Mouse (Mus musculus): ENCODE measurements around the gene Gm20388.

Gm20388 gene

DNA sequence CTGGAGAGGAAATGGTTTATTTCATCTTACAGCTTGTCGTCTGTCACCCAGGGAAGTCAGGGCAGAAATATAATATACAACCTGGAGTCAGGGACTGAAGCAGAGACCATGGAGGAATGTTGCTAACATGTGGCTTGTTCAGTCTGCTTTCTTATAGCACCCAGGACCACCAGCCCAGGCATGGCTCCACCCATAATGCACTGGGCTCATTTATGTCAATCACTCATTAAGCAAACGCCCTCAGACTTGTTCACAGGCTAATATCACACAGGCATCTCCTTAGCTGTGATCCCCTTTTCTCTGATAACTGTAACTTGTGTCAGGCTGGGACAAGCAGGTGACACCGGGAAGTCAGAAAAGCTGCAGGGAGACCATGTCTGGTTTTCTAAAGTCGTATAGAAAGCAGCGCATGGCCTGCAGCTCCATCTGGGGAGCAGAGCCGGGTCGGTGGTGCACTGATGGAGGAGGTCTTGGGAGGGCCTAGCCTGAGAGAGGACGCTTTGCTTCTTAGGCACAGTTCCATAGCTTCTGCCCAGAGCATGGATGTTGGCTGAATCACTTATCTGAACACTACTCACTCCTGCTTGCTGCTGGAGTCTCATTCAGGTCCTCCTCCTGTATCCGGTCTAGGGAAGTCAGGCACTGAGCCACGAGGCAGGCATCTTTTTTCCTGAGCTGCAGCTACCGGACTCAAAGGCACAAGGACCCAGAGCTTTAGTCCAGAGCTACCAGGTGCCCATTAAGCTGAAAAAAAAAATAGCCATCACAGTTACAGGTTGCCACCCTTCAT, 1252.5 kb downstream of the Gm20388 start:
- no peak for DNase-seq (ENCODE audit: extremely low read depth, insufficient read length, low spot score)

DNA sequence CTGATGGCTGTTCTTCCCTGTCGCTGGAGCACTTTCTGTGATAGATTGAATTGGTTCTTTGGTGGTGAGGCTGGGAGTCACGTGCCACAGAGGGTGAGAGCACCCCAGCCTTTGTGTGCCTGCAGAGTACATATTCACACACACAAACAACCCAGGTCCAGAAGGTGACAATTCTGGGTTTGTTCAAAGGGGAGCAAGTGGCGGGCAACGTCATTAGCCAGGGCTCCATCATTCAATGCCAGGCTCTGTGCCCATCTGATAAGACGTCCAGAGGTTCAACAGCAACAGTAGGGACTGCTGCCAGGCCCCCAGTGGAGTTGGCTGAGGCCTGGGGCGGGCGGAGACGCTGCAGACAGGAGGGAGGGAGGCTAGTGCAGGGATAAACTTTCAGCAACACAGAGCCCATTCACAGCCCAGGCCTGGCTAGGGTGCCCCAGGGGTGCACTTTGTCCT, 1253.4 kb downstream of the Gm20388 start:
- DNase-seq (ENCODE audit: extremely low read depth, insufficient read length, low spot score), result peak; percentile 69

DNA sequence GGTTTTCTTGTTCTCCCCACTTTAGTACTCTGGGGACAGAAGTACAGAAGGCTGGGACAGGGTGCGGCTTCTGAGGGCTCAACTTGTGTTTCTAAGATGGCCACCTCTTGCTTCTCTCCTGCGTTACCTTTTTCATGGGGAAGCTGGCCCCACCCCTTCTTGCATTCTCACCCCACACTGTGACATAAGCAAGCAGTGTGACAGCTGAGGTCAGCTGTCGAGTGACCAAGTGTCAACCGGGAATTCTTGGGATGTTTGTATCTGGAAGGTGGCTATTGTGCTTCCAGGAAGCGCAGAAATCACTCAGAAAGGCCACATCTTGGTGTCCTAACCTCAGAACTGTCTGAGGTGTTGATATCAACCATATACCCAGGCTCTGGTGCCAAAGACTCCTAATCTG, 1257.4 kb downstream of the Gm20388 start:
- no peak for DNase-seq (ENCODE audit: extremely low read depth, insufficient read length, low spot score)

GRCm38 (mm10) chr8:121170116-121170515, 1259.5 kb downstream of the Gm20388 start:
- no peak for DNase-seq (ENCODE audit: extremely low read depth, insufficient read length, low spot score)

DNA sequence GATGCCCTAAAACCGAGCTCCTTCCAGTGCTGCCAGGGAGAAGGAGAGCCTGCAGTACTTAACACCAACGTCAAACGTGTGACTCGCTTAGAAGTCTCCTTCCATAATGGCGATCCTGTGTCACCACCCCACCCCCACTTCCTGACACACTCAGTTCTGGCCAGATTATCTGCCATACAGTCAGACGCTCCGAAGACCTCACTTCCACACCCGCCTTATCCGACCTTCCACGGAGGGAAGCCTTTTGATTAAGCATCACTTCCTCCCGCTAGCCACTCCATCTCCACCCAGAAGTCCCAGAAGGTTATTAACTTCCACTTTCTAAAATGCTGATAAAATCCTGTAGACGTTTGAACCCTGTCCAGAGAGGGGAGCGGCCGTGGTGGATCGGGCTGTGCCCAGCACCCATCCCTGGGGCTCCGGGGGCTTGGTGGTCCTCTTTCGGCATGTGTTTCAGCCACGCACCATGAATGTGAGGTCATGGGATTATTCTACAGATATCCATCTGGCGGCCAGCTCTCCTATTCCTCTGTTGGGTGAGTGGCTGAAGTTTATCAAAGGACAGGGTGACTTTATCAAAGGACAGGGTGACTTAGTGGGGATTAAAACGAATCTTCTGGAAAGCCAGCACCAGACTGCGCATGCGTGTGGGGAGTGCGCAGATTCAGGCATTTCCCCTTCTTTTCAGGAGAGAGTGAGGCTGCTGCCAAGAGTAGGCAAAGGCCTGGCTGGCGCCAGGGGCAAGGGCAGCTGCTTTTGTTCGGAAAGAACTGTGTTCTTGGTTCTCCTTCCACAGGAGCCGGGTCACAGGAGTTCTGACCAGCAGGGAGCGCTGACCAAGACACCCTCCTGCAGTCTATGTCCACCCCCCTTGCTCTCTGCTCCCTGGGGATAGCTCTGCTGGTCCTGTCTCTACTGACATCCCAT, 1260.2 kb downstream of the Gm20388 start:
- no peak for DNase-seq (ENCODE audit: extremely low read depth, insufficient read length, low spot score)

DNA sequence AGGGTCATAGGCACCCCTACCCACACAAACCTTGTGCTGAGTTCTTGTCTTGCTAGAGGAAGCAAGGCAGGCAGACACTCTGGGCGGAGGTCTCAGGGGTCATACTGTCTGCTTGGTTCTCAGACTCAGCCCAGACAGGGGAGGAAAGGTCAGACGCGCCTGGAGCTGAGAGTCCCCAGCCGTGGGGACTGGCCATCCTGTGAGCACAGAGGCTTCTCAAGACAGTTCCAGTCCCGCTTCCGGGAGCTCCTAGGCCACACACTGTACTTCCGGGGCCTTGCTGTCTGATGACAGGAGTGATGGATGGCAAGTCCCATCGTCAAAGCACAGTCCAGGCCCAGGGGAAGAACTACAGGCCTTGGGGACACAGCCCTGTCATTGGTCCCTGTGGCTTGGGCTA, 1261.9 kb downstream of the Gm20388 start:
- DNase-seq (ENCODE audit: extremely low read depth, insufficient read length, low spot score), result no peak

- no peak for DNase-seq (ENCODE audit: extremely low read depth, insufficient read length, low spot score)
These were observed 1263.5 kb downstream of the Gm20388 start for GRCm38 (mm10) chr8:121174178-121174577.

DNA sequence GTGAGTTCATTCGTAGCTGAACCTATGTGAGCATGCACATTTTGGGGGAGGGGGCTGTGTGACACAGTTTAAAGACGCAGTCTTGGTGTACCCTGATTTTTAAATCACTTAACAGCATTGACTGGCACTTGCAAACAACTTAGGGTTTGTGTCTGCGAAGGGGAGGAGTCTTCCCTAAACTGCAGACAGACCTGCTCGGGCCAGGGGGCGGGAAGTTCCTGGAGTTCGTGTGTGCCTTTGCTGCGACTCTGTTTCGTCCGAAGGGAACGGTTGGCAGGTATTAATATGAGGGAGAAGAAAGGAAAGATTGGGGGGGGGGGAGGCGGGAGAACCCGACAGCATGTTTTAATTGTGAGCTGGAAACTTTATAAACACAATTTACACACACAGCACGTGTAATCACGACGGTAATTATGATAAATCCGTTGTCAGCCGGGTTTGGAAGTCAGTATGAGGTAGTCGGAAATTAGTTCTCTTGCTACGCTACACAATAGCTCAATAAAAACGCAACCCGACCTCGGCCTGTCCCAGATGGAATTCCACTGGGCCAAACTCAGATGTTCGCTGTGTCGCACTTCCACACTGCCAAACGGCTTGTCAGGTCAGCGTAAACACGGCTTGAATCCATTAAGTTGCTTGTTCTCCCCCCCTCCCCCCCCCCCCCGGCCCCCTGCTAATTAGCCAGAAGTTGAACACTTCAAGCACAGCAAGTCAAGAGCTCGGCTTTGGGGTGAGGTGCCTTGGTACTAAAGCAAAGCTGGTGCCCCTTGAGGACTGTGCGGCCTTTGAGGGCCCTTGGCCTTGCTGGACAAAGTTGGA, 1264.3 kb downstream of the Gm20388 start:
- DNase-seq (ENCODE audit: extremely low read depth, insufficient read length, low spot score), result no peak

- DNase-seq (ENCODE audit: extremely low read depth, insufficient read length, low spot score), result no peak
These were observed 1265.0 kb downstream of the Gm20388 start for GRCm38 (mm10) chr8:121175540-121176090.

- DNase-seq (ENCODE audit: extremely low read depth, insufficient read length, low spot score), result no peak
These were observed 1265.7 kb downstream of the Gm20388 start for GRCm38 (mm10) chr8:121176291-121176690.

DNA sequence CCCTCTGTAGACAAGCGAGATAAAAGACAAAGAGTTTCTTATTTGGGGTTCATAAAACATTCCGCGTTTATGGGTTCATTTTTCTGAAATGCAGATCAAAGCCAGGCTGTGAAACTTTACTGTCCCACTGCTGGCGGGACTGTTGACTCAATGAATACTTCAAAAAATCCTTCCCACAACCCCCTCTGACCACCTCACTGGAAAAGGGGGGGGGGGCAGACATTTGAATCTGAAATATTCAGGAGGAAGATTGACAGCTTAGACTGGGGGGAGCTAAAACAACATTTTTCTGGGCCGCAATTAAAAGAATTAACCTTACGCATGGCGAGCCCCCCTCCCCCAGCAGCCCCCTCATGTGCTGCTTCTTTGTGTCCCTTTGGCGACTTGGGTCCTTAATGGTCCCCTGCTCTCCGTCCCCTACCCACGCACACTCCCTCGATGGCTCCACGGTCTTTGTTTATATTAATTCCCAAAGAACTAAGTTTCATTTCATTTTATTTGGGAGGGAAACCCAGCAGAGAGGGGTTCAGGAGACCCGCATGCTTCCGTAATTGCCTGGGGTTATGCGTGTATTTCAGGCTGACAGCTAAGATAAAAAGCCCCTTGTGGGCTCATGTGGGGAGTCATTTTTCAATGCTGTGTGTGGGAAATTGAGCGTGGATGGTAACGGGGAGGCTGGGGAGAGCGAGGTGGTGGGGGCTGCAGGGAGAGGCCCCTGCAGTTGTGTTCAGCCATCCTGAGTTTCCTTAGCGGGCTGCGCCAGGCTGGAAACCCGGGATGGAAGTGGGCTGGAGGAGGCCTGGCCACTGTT, 1270.0 kb downstream of the Gm20388 start:
- DNase-seq (ENCODE audit: extremely low read depth, insufficient read length, low spot score), result no peak

DNA sequence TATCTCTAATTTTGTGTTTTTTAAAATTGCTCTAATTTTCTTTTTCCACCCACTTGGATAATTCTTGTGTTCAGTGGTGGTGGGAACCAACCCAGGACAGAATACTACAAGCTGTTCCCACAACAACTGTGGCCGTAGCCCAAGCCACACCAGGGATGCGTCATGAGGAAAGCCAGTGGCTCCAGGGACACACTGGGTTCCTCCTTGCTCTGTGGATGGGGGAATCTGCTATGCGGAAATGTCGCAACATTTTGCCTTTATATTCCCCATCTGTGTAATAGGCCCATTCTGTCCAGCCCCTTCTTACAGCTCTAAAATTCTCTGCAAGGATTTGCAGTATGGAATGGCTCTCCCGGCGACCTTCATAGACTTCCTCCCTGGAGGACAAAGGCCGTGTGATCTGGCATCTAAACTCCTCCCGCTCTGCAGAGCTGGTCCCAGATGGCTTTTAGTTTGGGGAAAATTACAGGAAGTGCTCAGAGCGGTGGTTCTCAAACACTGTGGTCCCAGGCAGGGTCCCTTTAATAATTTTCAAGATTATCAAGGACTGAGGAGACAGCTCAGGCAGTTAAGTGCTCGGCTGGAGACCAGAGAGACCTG, 1270.7 kb downstream of the Gm20388 start:
- no peak for DNase-seq (ENCODE audit: extremely low read depth, insufficient read length, low spot score)

DNA sequence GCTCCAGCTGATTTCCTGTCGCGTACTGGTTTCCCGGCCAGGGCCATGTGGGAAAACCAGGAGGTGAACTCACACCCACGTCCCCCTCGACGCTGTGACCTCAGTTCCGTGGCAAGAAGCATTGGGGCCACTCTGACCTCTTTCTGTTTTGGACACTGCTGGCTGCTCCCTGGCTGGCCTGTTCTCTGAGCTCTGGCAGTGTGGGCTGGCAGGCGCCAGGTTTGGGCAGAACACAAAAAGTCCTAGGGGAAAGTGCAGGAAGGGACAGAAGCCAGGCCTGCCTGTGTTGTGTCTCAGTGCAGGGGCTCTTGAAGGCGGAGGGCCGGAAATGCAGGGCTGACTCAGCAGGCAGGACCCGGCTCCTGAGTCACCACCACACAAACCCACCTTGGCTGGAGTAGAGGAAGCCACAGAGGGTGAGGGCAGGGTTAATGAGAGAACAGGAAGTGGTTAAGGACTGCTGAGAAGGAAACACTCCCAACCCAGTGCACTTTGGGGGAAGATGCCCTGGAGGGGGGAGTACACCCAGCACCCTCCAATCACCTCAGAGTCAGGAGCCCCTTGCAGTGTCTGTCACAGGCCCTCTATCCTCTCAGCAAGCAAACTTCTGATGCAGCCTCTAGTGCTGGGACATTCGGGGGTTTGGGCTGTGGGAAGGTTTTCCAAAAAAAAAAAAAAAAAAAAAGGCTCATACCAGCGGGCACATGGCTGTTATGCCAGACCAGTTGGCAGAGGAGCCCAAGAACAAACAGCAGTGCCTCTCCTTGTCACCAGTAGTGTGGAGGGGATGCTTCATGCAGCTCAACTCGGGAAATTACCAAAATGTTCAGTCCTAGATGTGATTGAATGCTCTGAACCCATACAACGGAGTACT, 1277.1 kb downstream of the Gm20388 start:
- DNase-seq (ENCODE audit: extremely low read depth, insufficient read length, low spot score), result peak; percentile 94

DNA sequence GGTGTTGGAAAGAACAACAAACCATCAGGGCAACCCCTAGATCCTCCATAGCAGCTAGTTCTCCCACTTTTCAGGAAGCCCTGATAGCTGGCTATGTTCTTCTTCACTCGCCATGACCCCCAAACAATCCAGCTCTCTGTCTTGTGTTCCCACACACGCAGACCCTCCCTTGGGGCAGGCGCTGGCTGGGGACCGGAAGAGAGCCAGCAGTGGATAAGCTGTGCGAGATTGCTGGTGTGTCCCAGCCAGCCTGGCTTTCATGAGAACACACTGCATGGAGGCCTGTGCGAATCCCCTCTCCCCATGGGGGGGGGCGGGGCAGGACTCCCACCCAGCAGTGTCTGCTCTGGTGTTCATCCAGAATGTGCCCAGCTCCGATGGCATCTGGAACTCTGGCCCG, 1278.4 kb downstream of the Gm20388 start:
- no peak for DNase-seq (ENCODE audit: extremely low read depth, insufficient read length, low spot score)

GRCm38 (mm10) chr8:121192451-121192850, 1281.8 kb downstream of the Gm20388 start:
- no peak for DNase-seq (ENCODE audit: extremely low read depth, insufficient read length, low spot score)

DNA sequence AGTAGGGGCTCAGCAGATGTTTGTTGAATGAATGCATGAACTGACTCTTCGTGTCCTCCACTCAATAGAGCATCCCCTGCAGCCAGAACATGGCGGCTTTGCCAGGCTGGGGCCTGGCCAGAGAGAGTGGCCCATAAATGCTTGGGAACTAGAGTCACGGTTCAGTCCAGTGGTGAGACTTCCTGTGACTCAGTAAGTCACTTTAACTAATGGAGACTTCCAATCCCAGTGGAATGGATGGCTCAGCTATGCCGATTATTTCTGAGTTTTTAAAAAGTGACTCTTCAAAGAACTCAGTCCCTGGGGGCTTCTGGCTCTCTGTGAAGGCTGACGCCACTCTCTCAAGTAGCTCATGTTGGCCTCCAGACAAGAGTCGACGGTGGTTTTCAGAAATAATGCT, 1285.3 kb downstream of the Gm20388 start:
- DNase-seq (ENCODE audit: extremely low read depth, insufficient read length, low spot score), result peak; percentile 69

GRCm38 (mm10) chr8:121196726-121197668, 1286.4 kb downstream of the Gm20388 start:
- peak; percentile 78 for DNase-seq (ENCODE audit: extremely low read depth, insufficient read length, low spot score)

Measured in 3134 (cell line).